Mouse (Mus musculus) midbrain, embryonic 13.5 days (tissue): Measurements from ENCODE around the gene Mad1l1. TPM values are rescaled to one million over a fixed set of nuclear protein-coding genes. Genes with fewer than 3 reads are reported as not detected.

Experiments used
- ATAC-seq: fragments of 200-750 bp; cut with Nextera tagmentation; 2 replicates; pipeline ENCODE4 v1.8.0; 2017; ENCODE audit warnings: mild to moderate bottlenecking, moderate TSS enrichment, moderate library complexity
- H3K27ac ChIP-seq: fragments of 300-500 bp; sonication (generic); 2 replicates; pipeline ENCODE4 v1.5.1; 2015; ENCODE audit warnings: inconsistent platforms, mild to moderate bottlenecking, moderate library complexity
- H3K27me3 ChIP-seq: fragments of 300-500 bp; sonication (generic); 2 replicates; pipeline ENCODE4 v1.6.1; 2015; ENCODE audit warnings: mild to moderate bottlenecking, inconsistent platforms
- H3K36me3 ChIP-seq: fragments of 300-500 bp; sonication (generic); 2 replicates; pipeline ENCODE4 v1.6.1; 2015; ENCODE audit warnings: mild to moderate bottlenecking, inconsistent platforms
- H3K4me1 ChIP-seq: fragments of 300-500 bp; sonication (generic); replicated peaks from 2 replicates; pipeline ENCODE4 v1.6.1; 2015; ENCODE audit warnings: inconsistent platforms
- H3K4me2 ChIP-seq: fragments of 300-500 bp; sonication (generic); replicated peaks from 2 replicates; pipeline ENCODE4 v1.6.1; 2015; ENCODE audit warnings: moderate library complexity, mild to moderate bottlenecking, inconsistent platforms
- H3K4me3 ChIP-seq: fragments of 300-500 bp; sonication (generic); replicated peaks from 2 replicates; pipeline ENCODE4 v1.5.1; 2015; ENCODE audit warnings: mild to moderate bottlenecking, inconsistent platforms
- H3K9ac ChIP-seq: fragments of 300-500 bp; sonication (generic); replicated peaks from 2 replicates; pipeline ENCODE4 v1.6.1; 2015; ENCODE audit warnings: mild to moderate bottlenecking, inconsistent platforms
- H3K9me3 ChIP-seq: fragments of 300-500 bp; sonication (generic); 2 replicates; pipeline ENCODE4 v1.6.1; 2016; ENCODE audit warnings: mild to moderate bottlenecking, inconsistent platforms
- WGBS: fragments of 180-500 bp; shearing (Covaris S2); methylation state at CpG from one replicate; pipeline ENCODE4 v1.1.7; 2015; 5-methylcytosine and 5-hydroxymethylcytosine counted together
- polyA plus RNA-seq: library from polyadenylated mRNA; unstranded; fragments of >200 nt; fragmentation: Nextera tagmentation; extraction: Ambion mirVana; gene quantifications from 2 replicates; pipeline ENCODE4 v1.2.1, GENCODE M21; 2015

The Mad1l1 gene
- polyA plus RNA-seq, 1 experiment from 2014 or later, result 39.7 TPM

- Histone ChIP-seq H3K9ac (no peak overlapping the region), H3K36me3 (no peaks in the 10 kb centered on the region), H3K9me3 (no peaks in the 10 kb centered on the region), H3K4me1 (peaks cover 6% of the 10 kb centered on the region), H3K4me3 (no peak overlapping the region), H3K27me3 (no peaks in the 10 kb centered on the region), H3K4me2 (no peak overlapping the region), H3K27ac (no peak overlapping the region)
- 94% methylated on average over 6 of the region's 6 CpGs for WGBS
- no peak for ATAC-seq
Observed at GRCm38 (mm10) chr5:140185757-140186156, 135.6 kb downstream of the Mad1l1 start.

- no peak overlapping the region for H3K4me3 ChIP-seq
- no peaks in the 10 kb centered on the region for H3K36me3 ChIP-seq
- no peak overlapping the region for H3K9ac ChIP-seq
- ATAC-seq, result no peak
- H3K27me3 ChIP-seq, result no peaks in the 10 kb centered on the region
- H3K4me2 ChIP-seq, result no peak overlapping the region
- H3K4me1 ChIP-seq, result peaks cover 6% of the 10 kb centered on the region
- H3K27ac ChIP-seq, result no peak overlapping the region
- no peaks in the 10 kb centered on the region for H3K9me3 ChIP-seq
- 68% methylated on average over 7 of the region's 7 CpGs for WGBS
Observed at GRCm38 (mm10) chr5:140183387-140183786, 138.0 kb downstream of the Mad1l1 start.

GRCm38 (mm10) chr5:140182351-140182750 is 139.0 kb downstream of the Mad1l1 start:
- no peak overlapping the region for H3K27ac ChIP-seq
- no peaks in the 10 kb centered on the region for H3K9me3 ChIP-seq
- whole genome bisulfite sequencing, result 96% methylated on average over 4 of the region's 4 CpGs

GRCm38 (mm10) chr5:140180016-140180415 is 141.3 kb downstream of the Mad1l1 start:
- 100% methylated on average over 5 of the region's 5 CpGs for WGBS
- H3K4me2 ChIP-seq, result no peak overlapping the region
- H3K9ac ChIP-seq, result no peak overlapping the region
- no peak overlapping the region for H3K4me3 ChIP-seq
- no peaks in the 10 kb centered on the region for H3K27me3 ChIP-seq
- H3K4me1 ChIP-seq, result peaks cover 37% of the 10 kb centered on the region
- H3K36me3 ChIP-seq, result no peaks in the 10 kb centered on the region
- no peak for ATAC-seq
- no peak overlapping the region for H3K27ac ChIP-seq
- H3K9me3 ChIP-seq, result no peaks in the 10 kb centered on the region

More at GRCm38 (mm10) chr5:140182351-140182750, 139.0 kb downstream of the Mad1l1 start:
- Histone ChIP-seq H3K4me2 (no peak overlapping the region), H3K9ac (no peak overlapping the region), H3K4me1 (peaks cover 16% of the 10 kb centered on the region), H3K36me3 (no peaks in the 10 kb centered on the region), H3K27me3 (no peaks in the 10 kb centered on the region), H3K4me3 (no peak overlapping the region)
- ATAC-seq, result no peak

GRCm38 (mm10) chr5:140178058-140178690 is 143.2 kb downstream of the Mad1l1 start:
- H3K36me3 ChIP-seq, result no peaks in the 10 kb centered on the region
- ATAC-seq, result no peak
- H3K27me3 ChIP-seq, result no peaks in the 10 kb centered on the region
- H3K4me1 ChIP-seq, result peaks cover 45% of the 10 kb centered on the region
- WGBS, result 60% methylated on average over 10 of the region's 10 CpGs
- H3K9me3 ChIP-seq, result no peaks in the 10 kb centered on the region
- 0 out of 2 replicates have a peak overlapping the region, but pooled peaks have one; percentile 17 for H3K27ac ChIP-seq
- H3K9ac ChIP-seq, result no peak overlapping the region
- H3K4me3 ChIP-seq, result no peak overlapping the region
- no peak overlapping the region for H3K4me2 ChIP-seq

GRCm38 (mm10) chr5:140177582-140177981 is 143.8 kb downstream of the Mad1l1 start:
- Histone ChIP-seq H3K4me1 (peaks cover 45% of the 10 kb centered on the region), H3K4me2 (no peak overlapping the region), H3K27ac (no peak overlapping the region), H3K4me3 (no peak overlapping the region), H3K27me3 (no peaks in the 10 kb centered on the region), H3K9me3 (no peaks in the 10 kb centered on the region), H3K9ac (no peak overlapping the region), H3K36me3 (no peaks in the 10 kb centered on the region)
- ATAC-seq, result no peak
- WGBS, result 76% methylated on average over 8 of the region's 8 CpGs

GRCm38 (mm10) chr5:140176370-140176769 is 145.0 kb downstream of the Mad1l1 start:
- Histone ChIP-seq H3K9ac (no peak overlapping the region), H3K27ac (no peak overlapping the region)

GRCm38 (mm10) chr5:140174814-140175490 is 146.4 kb downstream of the Mad1l1 start:
- H3K27me3 ChIP-seq, result no peaks in the 10 kb centered on the region
- H3K4me2 ChIP-seq, result no peak overlapping the region
- no peak overlapping the region for H3K4me3 ChIP-seq
- 63% methylated on average over 14 of the region's 14 CpGs for WGBS
- no peaks in the 10 kb centered on the region for H3K36me3 ChIP-seq
- ATAC-seq, result no peak
- H3K4me1 ChIP-seq, result peaks cover 53% of the 10 kb centered on the region
- no peaks in the 10 kb centered on the region for H3K9me3 ChIP-seq
- H3K27ac ChIP-seq, result peak overlapping the region; percentile 75
- no peak overlapping the region; the same call in 1 of the 2 replicates for H3K9ac ChIP-seq

More at GRCm38 (mm10) chr5:140176370-140176769, 145.0 kb downstream of the Mad1l1 start:
- peaks cover 53% of the 10 kb centered on the region for H3K4me1 ChIP-seq
- H3K4me2 ChIP-seq, result no peak overlapping the region
- 58% methylated on average over 3 of the region's 3 CpGs for WGBS
- no peak for ATAC-seq
- H3K36me3 ChIP-seq, result no peaks in the 10 kb centered on the region
- no peaks in the 10 kb centered on the region for H3K9me3 ChIP-seq
- no peak overlapping the region for H3K4me3 ChIP-seq
- H3K27me3 ChIP-seq, result no peaks in the 10 kb centered on the region

GRCm38 (mm10) chr5:140174066-140174465 is 147.3 kb downstream of the Mad1l1 start:
- WGBS, result 16% methylated on average over 3 of the region's 3 CpGs
- H3K9me3 ChIP-seq, result no peaks in the 10 kb centered on the region
- no peak overlapping the region for H3K4me3 ChIP-seq
- H3K27me3 ChIP-seq, result no peaks in the 10 kb centered on the region
- H3K27ac ChIP-seq, result peak overlapping the region; percentile 75
- peaks cover 53% of the 10 kb centered on the region for H3K4me1 ChIP-seq
- H3K9ac ChIP-seq, result no peak overlapping the region
- no peak overlapping the region; the same call in 1 of the 2 replicates for H3K4me2 ChIP-seq
- H3K36me3 ChIP-seq, result no peaks in the 10 kb centered on the region
- peak; percentile 57 for ATAC-seq

GRCm38 (mm10) chr5:140173181-140173580 is 148.2 kb downstream of the Mad1l1 start:
- Histone ChIP-seq H3K9me3 (no peaks in the 10 kb centered on the region), H3K27ac (no peak overlapping the region), H3K9ac (no peak overlapping the region), H3K27me3 (no peaks in the 10 kb centered on the region), H3K36me3 (no peaks in the 10 kb centered on the region), H3K4me2 (no peak overlapping the region), H3K4me1 (peaks cover 51% of the 10 kb centered on the region), H3K4me3 (no peak overlapping the region)
- 83% methylated on average over 4 of the region's 4 CpGs for WGBS
- ATAC-seq, result no peak

- no peaks in the 10 kb centered on the region for H3K9me3 ChIP-seq
- 64% methylated on average over 1 of the region's 1 CpGs for WGBS
- no peak for ATAC-seq
Observed at GRCm38 (mm10) chr5:140171710-140172109, 149.6 kb downstream of the Mad1l1 start.

GRCm38 (mm10) chr5:140167531-140167930 is 153.8 kb downstream of the Mad1l1 start:
- Histone ChIP-seq H3K36me3 (no peaks in the 10 kb centered on the region), H3K4me3 (no peak overlapping the region), H3K27me3 (no peaks in the 10 kb centered on the region), H3K9ac (no peak overlapping the region), H3K9me3 (no peaks in the 10 kb centered on the region), H3K27ac (no peak overlapping the region), H3K4me2 (no peak overlapping the region), H3K4me1 (peaks cover 8% of the 10 kb centered on the region)
- 92% methylated on average over 6 of the region's 6 CpGs for WGBS
- no peak for ATAC-seq

More at GRCm38 (mm10) chr5:140171710-140172109, 149.6 kb downstream of the Mad1l1 start:
- H3K4me2 ChIP-seq, result no peak overlapping the region
- no peaks in the 10 kb centered on the region for H3K27me3 ChIP-seq
- no peak overlapping the region for H3K27ac ChIP-seq
- H3K4me1 ChIP-seq, result peaks cover 39% of the 10 kb centered on the region
- no peaks in the 10 kb centered on the region for H3K36me3 ChIP-seq
- H3K4me3 ChIP-seq, result no peak overlapping the region
- H3K9ac ChIP-seq, result no peak overlapping the region
